Mouse (Mus musculus): ENCODE measurements around the gene Foxj3.

The Foxj3 gene

GRCm38 (mm10) chr4:119637176-119637845, 100.5 kb downstream of the Foxj3 start, which contains the start of gene Guca2a:
Gene Guca2a, plus strand, starts transcription at chr4:119637704.
- no peak for DNase-seq (ENCODE audit: low read depth, low spot score)

GRCm38 (mm10) chr4:119637946-119638345, 101.1 kb downstream of the Foxj3 start:
- DNase-seq (ENCODE audit: low read depth, low spot score), result no peak

GRCm38 (mm10) chr4:119638656-119639055, 101.9 kb downstream of the Foxj3 start:
- no peak for DNase-seq (ENCODE audit: low read depth, low spot score)

GRCm38 (mm10) chr4:119642666-119643065, 105.9 kb downstream of the Foxj3 start:
- DNase-seq (ENCODE audit: low read depth, low spot score), result no peak

- DNase-seq (ENCODE audit: low read depth, low spot score), result no peak
Observed at GRCm38 (mm10) chr4:119657011-119657410, 120.2 kb downstream of the Foxj3 start.

GRCm38 (mm10) chr4:119658246-119658645, 121.4 kb downstream of the Foxj3 start:
- no peak for DNase-seq (ENCODE audit: low read depth, low spot score)

GRCm38 (mm10) chr4:119658731-119659130, 121.9 kb downstream of the Foxj3 start, which contains the start of gene Guca2b:
Gene Guca2b, minus strand, starts transcription at chr4:119658954.
- DNase-seq (ENCODE audit: low read depth, low spot score), result no peak

GRCm38 (mm10) chr4:119660007-119660406, 123.2 kb downstream of the Foxj3 start:
- DNase-seq (ENCODE audit: low read depth, low spot score), result no peak

- no peak for DNase-seq (ENCODE audit: low read depth, low spot score)
Observed at GRCm38 (mm10) chr4:119662151-119662550, 125.3 kb downstream of the Foxj3 start.

GRCm38 (mm10) chr4:119662976-119663375, 126.2 kb downstream of the Foxj3 start:
- DNase-seq (ENCODE audit: low read depth, low spot score), result no peak

- DNase-seq (ENCODE audit: low read depth, low spot score), result no peak
Observed at GRCm38 (mm10) chr4:119663409-119664095, 126.7 kb downstream of the Foxj3 start.

GRCm38 (mm10) chr4:119665166-119665565, 128.4 kb downstream of the Foxj3 start:
- no peak for DNase-seq (ENCODE audit: low read depth, low spot score)

- DNase-seq (ENCODE audit: low read depth, low spot score), result peak; percentile 37
Observed at GRCm38 (mm10) chr4:119666116-119666515, 129.3 kb downstream of the Foxj3 start.

- DNase-seq (ENCODE audit: low read depth, low spot score), result peak; percentile 52
Observed at GRCm38 (mm10) chr4:119667454-119667853, 130.7 kb downstream of the Foxj3 start.

GRCm38 (mm10) chr4:119668185-119668584, 131.4 kb downstream of the Foxj3 start:
- DNase-seq (ENCODE audit: low read depth, low spot score), result no peak

- no peak for DNase-seq (ENCODE audit: low read depth, low spot score)
Observed at GRCm38 (mm10) chr4:119668596-119668995, 131.8 kb downstream of the Foxj3 start.

- DNase-seq (ENCODE audit: low read depth, low spot score), result no peak
Observed at GRCm38 (mm10) chr4:119669356-119670209, 132.8 kb downstream of the Foxj3 start.

- DNase-seq (ENCODE audit: low read depth, low spot score), result no peak
Observed at GRCm38 (mm10) chr4:119670210-119670555, 133.4 kb downstream of the Foxj3 start.

GRCm38 (mm10) chr4:119670736-119671135, 133.9 kb downstream of the Foxj3 start:
- DNase-seq (ENCODE audit: low read depth, low spot score), result no peak

GRCm38 (mm10) chr4:119671164-119671563, 134.4 kb downstream of the Foxj3 start:
- DNase-seq (ENCODE audit: low read depth, low spot score), result no peak

- DNase-seq (ENCODE audit: low read depth, low spot score), result no peak
Observed at GRCm38 (mm10) chr4:119672685-119673084, 135.9 kb downstream of the Foxj3 start.
